Mouse (Mus musculus) T-helper 2 cell (primary cell): ENCODE results near the gene Exog.

Experiments used
- in situ Hi-C: fragments of 300-600 bp; cut with MboI, MseI; formaldehyde crosslinking; loops from one replicate; pipeline ENCODE4 v1.15.1; 2025; ENCODE audit warnings: high pct_unique_total_duplicates

The Exog gene

DNA sequence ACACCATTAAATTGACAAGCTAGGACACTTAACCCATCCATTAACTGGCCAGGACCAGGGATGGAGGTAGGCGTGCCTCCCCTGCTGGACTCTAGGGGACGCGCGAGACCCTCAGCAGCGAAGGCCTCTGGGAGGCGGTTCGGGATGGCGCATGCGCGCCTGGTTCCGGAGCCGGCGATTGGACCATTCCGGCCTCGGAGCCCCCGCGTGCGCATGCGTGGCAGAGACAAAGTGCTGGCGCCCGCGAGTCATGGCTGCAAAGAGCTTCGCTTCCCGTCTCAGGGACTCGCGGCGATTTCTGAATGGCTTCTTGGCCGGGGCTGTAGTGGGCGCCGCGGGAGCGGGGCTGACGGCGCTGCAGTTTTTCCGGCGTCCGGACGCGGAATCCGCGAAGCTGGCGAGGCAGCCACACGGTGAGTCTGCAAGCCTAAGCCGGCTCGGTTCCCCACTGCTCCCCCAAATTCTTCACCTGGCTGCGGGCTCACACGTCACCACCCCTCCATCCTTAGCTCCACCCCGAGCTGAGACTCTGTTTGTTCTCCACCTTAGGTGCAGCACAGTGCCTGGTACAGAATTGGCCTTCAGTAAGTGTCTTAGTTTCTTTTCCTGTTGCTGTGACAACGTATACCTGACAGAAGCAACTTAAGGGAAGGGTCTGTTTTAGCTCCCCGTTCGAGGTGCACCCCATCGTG is at the start of gene Exog:
TSS of gene Exog (plus strand) at position 206 of the 692 bp plus-strand sequence.
- in situ Hi-C loops: no loop called here

DNA sequence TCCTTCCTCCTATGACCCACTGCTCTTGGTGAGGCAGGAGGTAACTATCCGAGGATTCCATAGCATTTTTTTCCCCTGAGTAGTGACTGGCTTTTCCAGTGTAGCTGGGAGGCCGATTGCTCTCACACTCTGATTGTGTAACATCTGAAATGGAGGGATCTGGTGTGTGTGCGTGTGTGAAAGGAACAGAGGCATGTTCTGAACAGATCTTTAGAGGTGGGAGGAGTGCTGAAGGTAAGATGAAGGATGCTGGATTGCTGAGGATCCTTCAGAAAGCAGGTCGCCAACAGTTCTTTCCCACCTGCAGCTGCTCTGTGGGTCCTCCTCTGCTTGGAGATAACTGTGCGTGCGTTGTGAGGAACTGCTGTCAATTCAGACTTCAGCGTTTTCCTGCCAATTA is 43.4 kb upstream of the Exog start:
- in situ Hi-C loops: no loop called here

DNA sequence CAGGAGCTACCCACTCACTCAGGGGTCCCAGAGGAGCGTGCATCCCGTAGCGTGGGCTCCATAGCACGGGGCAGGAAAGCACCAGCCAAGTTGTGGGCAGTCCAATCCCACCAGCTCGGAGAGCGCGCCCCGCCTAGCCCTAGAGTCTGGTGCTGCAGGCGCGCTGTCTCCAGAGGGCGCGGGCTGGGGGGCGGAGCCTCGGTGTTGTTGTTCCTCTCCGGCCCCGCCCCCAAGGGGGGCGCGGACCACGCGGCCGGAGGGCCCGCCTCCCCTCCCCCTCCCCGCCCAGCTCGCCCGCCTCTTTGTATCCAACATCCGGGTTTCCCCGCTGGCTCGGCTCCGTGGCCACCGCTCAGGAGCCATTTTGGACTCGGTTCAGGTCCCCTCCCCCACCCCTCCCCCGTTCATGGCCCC is 42.9 kb upstream of the Exog start, which contains the start of gene Acvr2b:
TSS of gene Acvr2b (plus strand) at position 318 of the 414 bp plus-strand sequence.
- in situ Hi-C loops: no loop called here

DNA sequence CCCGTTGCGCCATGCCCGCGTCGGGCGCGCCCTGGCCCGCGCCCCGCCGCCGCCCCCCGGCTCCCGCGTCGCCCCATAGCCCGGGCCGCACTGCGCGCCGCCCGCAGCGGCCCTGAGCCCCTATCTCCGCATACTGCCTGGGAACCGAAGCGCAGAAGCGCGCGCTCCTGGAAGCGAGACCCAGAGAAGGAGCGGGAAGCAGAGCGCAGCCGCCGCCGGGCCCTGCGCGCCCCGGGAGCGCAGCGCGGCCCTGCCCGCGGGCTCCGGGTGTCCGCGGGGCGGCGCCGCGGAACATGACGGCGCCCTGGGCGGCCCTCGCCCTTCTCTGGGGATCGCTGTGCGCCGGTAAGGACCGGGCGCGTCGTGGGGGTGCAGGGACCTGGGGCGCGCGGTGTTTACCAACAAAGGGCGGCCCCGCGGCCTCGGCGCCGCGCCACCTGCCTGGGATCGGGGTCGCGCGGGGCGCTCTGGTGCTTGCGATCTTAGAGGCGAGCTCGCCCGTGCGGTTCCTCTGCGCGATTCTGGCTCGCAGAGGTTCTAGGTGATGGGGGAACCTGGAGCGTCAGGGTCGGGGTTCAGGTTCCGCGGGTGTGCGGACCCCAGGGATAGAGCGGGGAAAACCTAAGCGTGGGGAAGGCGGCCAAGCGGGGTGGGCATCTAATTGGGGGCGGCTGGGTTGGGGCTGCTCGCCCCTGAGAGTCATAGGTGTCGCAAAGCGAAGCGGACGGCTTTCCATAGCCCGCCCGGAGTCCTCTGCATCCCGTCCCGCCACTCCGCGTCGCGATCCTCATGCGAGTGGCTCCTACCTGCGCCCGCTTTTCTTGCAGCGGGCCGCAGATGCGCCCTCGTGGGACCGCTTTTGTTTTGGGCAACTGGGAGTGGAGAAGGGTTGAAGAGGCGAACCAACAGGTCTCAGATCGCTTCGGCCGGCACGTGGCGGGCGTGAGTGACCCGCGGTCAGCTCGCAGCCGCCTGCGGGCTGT is 42.2 kb upstream of the Exog start:
- in situ Hi-C loops: no loop called here

DNA sequence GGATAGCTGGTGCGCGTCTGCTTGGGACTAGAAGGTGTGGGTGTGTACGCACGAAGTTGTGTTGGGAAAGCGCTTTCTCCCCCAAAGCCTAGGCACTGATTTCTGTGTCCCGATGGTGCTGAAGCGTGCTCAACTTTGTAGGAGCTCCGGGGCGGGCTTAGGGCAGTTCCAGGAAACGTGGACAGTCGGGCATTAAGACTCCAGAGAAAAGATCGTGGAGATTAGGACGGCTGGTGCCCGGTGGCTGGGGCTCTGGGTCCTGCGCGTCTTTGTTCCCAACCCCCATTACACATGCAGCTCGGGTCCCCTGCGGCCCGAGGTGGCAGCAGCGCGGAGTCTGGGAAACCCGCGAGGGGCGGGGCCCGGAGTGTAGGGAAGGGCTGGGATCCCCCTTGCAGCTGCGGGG is 41.5 kb upstream of the Exog start:
- in situ Hi-C loops: no loop called here

DNA sequence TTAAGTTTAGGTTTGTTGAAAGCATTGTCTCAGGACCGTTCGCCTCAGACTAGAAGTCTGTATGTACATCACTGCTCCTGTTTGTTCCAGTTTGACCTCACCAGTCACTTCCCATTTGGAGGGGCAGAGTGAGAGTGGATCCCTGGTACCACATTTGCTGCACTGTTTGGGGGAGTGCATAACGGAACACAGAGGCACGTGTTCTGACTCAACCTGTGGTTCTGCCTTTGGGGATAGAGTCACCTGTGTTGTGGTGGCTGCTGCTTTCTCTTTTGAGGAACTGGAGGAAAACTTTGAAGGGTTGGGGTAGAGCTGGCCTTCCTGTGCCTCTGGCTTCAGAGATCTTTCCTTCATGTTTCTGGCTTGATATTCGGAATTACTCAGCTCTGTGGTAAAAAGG is 40.7 kb upstream of the Exog start:
- in situ Hi-C loops: no loop called here

DNA sequence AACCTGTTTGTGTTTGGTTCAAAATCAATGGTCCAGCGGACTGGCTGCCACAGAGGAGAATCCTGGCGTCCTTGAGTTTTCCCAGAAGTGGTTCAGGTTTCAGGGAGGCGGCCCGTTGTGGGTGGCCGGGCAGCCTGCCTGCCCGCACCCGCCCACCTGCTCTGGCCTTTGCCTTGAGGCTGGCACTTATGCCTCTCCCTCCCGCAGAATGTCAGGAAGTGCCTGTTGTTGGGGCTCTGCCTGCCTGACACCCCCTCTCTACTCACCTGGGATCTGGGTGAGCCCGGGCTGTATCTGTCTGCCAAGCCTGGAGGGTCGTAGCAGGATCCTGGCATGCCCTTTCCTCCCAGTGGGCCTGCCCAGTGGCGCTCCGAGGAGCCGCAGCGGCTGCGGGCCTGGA is 36.9 kb upstream of the Exog start:
- in situ Hi-C loops: no loop called here

DNA sequence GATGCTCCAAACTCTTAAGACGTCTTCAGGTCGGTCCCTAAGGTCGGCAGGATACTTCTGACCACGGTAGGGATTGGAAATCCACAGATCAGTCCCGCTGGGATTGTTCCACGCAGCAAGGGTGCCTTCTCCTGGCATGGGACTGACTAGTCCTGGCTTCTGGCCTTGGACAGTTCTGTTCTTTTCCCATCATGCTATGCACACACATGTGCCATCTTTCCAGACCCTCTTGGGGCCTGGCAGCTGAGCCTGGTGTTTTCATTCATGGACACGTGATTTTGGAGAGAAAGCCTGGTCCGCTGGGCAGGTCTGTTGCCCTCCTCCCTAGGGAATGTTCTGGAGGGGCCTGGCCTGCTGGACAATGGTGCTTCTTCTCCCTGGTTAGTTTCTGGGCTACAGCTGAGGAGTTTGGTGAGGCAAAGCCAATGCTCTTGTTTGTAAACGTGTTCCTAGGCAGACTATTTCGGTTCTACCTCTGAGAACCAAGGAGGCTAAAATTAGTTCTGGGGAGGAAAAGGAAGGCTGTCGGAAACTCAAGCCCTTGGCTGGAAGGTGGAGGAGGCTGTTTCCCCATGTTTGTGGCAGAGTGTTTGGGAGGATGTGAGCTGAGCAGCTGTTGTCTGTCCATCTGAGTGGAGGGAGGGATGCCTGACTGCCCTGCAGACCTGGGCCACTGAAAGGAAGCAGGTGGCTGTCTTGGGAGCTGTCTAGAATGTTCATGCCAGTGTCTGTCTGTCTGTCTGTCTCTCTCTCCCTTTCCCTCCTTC is 35.7 kb upstream of the Exog start:
- in situ Hi-C loops: no loop called here

DNA sequence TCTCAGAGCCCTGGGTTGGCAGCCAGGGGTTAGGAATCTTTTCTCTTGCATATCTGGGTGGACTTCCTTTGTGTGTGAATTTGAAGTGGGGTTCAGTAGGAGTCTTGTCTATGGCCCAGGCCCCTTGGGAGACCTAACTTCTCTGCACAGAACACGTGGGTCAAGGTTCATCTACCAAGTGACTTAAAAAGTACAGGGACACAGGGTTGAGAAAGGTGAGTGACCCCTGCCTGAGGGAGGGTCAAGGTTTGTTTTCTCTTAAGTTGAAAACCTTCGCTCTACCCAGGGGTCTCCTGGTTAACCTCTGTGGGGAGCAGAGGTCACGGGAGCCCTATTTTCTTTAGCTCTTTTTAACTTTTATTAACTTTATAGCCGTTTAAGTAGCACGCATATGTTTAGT is 34.9 kb upstream of the Exog start:
- in situ Hi-C loops: no loop called here

DNA sequence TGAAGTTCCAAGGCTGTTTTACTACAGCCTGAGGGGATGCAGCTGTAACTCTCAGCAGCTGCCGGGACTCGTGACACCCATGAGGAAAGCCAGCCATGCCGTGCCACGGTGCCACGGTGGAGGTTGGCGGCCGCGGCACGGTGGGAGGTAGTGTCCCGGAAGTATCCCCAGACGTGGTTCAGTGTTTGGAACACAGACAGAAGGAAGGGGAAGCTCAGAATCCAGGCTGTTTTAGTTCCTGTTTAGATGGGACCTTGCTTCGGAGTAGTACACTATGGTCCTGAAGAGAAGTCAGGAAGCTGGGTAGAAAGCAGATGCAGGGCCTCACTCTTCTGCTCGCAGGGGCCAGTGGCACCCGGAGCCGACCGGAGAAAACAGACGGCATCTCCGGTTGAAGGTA is 26.7 kb upstream of the Exog start:
- in situ Hi-C loops: no loop called here

DNA sequence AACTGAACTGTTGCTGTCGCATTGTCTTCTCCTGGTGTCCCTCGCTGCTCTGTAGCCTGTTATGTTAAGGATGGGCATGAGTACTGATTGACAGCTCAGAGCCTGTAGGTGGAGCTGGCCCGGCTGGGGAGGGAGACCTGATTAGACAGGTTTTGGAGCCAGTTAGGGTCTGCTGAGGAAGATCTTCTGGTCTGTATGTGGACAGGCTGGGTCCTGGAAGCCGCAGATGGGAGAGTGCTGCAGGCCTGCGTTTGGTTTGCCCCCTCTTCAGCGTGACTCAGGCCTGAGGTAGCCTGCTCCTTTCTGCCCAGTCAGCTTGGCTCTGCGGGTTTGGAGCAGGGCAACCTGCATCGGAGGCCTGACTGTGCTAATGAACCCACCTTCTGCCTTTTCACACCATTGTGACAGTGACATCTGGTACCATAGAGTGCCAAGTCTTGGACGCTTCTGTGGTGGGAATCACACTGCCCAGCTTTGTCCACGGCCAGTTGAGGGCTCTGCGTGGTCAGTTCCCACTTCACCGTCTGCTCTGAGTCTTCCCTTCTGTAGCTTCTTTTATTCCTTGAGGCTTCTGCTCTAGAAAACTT is 24.8 kb upstream of the Exog start:
- in situ Hi-C loops: no loop called here

DNA sequence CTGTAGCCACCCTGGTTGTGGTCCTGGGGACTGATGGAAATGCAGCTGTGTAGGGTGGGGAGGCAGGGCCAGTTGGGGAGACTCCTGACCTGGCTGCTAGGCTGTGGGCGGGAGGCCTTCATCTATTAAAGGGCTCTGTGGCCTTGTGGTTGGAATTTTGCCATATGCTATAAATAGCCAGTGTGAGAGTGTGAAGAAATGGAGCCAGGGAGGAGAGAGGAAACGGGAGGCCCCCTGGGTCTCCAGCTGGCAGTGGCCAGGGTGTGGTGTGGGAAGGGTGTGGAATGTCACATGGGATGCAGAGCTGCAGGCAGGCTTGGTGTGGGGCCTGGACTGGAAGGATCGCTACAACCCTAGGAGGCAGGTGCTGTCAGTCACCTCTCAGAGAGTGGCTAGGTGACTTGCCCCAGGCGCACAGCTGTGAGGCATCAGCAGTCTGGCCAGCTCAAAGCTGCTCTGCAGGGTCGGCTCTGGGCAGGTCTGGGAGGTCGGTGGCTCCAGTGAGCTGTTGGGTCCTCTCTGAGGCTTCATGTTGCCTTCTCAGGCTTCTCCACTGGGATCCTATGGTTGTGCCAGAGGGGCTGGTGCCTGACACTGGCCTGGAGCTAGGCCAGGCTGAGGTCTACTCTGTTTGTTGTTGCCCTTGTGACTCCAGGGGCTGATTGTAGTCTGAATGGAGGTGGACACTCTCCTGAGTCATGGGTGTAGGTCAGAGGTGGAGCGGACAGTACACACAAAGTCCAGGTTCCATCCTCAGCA is 19.3 kb upstream of the Exog start:
- in situ Hi-C loops: no loop called here

DNA sequence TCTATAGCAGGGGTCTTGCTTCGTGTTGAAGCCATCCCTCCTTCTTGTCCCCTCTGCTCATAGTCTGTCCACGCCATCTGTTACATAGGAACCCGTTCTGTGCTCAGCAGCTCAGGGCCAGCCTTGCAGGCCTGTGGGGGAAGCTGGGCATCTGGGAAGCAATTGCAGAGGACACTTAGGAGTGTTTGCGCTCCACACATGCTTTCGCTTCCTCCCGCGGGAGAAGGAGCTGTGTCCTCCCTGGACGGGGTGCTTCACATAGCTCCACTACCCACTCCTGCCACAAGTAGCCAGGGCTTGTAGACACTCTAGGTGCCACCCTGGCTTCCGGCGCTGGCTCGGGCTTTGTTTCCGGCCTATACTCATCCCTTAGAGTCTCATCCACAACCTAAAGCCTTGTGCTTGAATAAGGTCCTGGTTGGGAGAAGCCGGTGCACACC is 18.7 kb upstream of the Exog start:
- in situ Hi-C loops: no loop called here

DNA sequence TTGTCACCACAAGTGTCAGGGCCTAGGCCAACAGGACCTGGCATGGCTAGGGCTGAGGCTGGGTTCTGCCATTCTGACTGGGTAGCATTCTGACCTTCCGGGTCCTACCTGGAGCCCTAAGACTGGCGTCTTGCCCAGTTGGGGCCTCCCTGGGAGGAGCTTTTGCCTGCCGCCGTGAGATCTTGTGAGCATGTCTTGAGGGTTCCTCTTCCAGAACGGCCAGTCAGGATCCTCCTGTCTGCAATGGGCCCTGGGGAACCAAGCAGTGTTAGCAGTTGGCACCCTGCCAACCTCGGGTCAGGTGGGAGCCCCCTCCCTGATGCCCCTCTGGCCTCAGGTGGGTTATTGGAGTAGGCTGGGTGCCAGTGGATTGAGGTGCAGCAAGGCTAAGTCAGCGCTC is 18.3 kb upstream of the Exog start:
- in situ Hi-C loops: no loop called here

DNA sequence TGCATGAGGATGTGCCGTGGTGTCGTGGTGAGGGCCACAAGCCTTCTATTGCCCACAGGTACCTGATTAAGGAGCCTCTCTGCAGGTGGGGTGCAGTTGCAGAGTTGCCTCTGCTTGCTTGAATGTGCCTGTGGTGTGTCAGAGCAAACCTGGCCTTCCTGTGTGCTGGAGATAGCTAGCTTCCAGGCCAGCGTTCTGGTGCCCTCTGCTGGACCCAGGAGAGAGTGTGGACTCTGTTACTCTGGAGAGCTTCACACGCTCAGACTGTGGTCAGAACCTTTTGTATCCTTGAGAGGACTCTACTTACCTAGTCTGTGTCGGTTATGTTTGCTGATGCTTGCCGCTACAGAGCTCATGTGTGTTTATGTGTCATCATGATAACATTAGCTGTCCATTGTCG is 14.4 kb upstream of the Exog start:
- in situ Hi-C loops: no loop called here

DNA sequence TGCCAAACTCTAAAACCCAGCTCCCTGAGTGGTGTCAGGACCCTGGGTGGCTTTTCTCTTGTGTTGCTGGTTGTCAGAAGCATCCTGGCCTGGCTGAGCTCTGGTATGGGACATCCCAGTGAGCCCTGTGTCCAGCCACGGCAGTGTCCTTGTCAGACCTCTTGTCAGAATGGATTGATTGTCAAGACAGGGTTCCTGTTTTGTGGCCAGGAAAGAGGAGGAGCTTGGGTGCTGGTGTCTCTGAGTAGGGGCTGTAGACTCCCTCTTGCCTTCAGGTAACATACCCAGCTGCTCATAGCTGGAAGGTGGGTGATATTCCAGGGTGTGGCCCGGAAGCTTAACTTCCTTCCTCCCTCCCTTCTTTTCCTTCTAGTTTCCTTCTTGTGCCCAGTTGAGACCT is 8.9 kb upstream of the Exog start:
- in situ Hi-C loops: no loop called here

DNA sequence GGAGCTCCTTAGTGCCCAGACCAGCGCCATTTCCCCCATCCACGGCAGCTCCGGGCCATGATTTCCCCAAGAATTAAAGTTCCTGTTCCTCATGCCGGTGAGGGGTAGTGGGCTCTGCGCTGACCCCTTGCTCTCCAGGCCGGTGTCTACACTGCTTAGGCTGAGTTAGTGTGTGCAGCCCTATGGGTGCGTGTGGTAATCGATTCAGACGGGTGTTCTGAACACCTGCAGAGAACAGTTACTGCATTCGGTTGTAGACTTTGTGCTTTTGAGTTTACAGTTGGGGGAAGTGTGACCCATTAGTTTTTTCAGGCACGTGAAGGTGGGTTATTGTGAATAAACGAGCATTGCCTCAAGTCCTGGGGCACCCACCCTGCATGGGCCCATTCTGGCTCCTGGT is 6.7 kb upstream of the Exog start:
- in situ Hi-C loops: no loop called here

DNA sequence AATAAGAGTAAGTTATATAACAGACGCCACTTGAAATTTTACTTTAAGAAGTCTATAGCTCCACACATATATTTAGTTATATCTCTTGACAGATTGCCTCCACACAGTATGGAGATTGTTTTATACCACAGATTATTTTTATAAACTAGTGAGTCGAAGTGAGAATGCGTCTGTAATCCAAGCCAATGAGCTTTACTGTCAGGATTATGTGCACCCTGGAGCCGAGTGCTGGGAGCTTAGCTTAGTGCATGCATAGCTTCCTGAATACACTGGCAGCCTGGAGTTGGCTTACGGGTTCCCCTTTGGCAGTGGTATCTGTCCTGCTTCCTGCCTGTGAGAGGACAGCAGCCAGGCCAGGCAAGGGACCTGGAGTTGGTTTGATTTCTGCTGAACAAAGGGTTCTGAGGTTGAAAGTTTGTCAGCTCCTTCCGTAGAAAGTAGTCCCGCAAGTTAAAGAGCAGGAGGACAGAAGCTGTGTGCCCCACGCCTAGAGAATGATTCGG is 6.2 kb upstream of the Exog start:
- in situ Hi-C loops: no loop called here

DNA sequence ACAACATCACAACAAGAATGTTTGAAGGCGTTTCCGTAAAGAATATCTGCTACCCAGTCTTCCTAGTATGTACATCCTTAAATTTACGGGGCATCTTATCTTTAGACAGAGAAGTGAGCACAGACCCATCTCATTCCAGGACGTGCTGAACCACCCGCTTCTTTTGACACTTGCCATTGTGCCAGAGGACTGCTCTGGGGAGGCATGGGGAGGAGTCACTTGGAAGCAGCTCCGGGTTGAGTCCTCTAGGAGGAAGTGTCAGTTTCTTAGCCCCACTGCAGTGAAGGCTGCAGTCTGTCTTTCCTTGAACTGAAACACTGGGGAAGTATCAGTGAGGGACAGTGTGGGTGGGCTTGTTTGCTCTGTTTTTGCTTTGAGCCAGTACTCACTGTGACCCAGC is 994 bp downstream of the Exog start:
- in situ Hi-C loops: no loop called here

DNA sequence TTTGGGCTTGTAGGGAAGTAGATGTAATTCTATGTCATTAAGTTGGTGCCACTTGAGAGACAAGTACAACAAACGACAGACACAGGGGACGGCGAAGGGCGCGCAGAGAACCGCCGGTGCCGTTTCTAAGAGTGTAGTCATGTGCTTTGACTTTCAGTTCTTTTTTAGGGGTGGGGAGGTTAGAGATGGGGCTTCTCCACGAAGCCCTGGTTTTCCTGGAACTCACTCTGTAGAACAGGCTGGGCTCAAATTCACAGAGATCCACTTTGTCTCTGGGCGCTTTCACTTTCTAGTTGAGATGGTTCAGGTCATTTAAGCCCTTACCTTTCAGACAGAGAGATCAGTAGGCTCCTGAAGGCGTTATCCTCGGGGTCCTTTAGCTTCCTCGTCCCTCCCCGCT is 11.2 kb downstream of the Exog start:
- in situ Hi-C loops: no loop called here

DNA sequence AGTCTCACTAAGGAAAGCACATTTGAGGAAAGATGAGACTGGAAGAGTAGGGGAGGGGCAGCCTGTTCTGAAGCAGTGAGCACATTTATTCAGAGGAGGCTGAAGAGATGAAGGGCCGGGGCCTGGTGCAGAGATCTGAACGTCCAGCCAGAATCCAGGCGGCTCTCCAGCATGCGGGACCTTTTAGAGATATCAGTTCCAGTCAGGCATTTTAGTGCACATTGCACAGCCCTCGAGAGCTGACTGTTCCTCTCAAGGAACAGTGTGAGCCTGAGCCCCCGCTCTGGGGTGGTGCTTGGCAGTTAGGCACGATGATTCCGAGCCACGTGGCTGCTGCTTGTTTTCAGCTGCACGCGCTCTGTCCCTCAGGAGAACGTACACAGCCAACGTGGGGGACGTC is 12.4 kb downstream of the Exog start:
- in situ Hi-C loops: no loop called here
